Mouse (Mus musculus) left cerebral cortex, postnatal 14 days (tissue): ENCODE data around the gene Csnk1d. TPM values are rescaled to one million over a fixed set of nuclear protein-coding genes. Genes with fewer than 3 reads are reported as not detected.

ENCODE experiments used
- DNase-seq, 2 experiments: peaks; one replicate each; pipeline ENCODE4 v3.0.0; 2021 to 2022; ENCODE audit warnings: low spot score in 2 of 2, mixed read lengths in 1 of 2
- intact Hi-C: fragments of 180-260 bp; cut with DNase I; formaldehyde crosslinking; loops from one replicate; pipeline ENCODE4 v1.15.1; 2025
- total RNA-seq, 2 experiments: library from RNA; stranded (reverse); gene quantifications; 2 replicates each; pipeline ENCODE4 v1.2.3; 2021

Csnk1d gene
- total RNA-seq, 2 experiments from 2014 or later, result 112 to 115 TPM

- intact Hi-C loops, result no loop called here
- no peak for DNase-seq
These were observed 31.6 kb downstream of the Csnk1d start for GRCm38 (mm10) chr11:120959564-120959963.

GRCm38 (mm10) chr11:120959066-120959465, 32.1 kb downstream of the Csnk1d start:
- intact Hi-C loops, result no loop called here

GRCm38 (mm10) chr11:120957731-120958257, 33.3 kb downstream of the Csnk1d start:
- intact Hi-C loops, result no loop called here
- DNase-seq, result no peak

More at GRCm38 (mm10) chr11:120959066-120959465, 32.1 kb downstream of the Csnk1d start:
- no peak for DNase-seq

- intact Hi-C loops, result no loop called here
- no peak for DNase-seq
These were observed 34.1 kb downstream of the Csnk1d start for GRCm38 (mm10) chr11:120957052-120957451.

DNA sequence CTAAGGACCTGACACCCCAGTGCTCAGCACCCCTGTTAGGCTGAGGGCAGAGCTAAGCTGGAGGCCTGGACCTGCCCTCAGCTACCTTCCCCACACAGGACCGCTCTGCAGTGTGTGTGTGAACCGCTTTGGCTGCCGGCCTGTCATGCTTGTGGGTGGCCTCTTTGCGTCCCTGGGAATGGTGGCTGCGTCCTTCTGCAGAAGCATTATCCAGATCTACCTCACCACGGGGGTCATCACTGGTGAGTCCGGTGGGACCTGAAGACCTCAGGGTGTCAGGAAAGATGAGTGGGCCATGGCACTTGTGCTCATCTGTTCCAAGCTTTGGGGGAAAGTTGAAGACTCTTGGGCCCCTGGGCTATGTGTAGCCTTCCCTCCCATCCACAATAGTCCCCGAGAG, 35.4 kb downstream of the Csnk1d start:
- no peak for DNase-seq
- intact Hi-C loops, result no loop called here

- no peak for DNase-seq
- intact Hi-C loops, result no loop called here
These were observed 36.2 kb downstream of the Csnk1d start for GRCm38 (mm10) chr11:120954936-120955335.

DNA sequence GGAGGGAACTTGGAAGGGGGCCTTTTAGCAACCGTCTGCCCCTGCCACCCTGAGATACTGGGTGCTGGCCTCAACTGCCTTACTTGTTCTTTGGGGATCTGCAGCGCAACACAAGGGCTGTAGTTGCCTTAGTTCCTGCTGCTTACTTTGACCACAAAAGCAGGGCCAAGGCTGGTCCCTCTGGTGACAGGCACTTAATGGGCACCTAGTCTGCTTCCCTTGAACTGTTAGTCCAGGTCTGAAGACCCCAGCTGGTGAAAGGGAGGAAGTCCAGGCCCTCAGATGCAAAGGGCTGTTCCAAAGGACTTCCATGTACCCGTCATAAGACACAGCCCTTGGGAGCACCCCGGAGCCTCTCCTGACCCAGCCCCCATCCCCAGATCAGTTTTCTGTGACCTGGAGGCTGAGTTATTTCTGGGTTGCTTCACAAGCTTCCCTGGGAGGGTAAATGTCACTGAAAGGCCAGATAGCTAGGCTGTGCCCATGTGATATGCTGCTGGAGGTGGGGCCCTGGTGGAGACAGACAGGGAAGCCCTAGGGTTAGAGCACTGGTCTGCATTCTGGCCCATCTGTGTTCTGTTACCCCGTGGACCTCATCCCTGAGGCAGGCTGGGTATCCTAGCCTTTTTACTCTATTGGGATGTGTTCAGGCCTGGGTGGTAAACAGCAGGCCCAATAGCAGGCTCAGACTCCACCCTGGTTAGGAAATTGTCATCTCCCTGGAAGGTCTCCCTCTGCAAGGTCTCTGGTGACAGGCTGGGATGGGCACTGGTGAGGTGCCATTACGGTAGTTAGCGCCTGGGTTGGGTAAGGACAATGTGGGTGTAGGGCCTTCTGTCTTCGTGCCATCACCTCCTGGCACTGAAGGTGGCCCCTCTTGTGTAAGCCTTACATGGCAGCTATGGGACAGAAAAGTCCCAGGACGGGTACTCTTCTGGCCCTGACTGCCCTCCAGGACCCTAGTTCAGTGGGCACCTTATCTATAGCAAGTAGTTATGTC, 39.1 kb downstream of the Csnk1d start:
- intact Hi-C loops, result no loop called here
- no peak for DNase-seq

- intact Hi-C loops, result no loop called here
These were observed 39.9 kb downstream of the Csnk1d start for GRCm38 (mm10) chr11:120951237-120951636.

GRCm38 (mm10) chr11:120950281-120951202, 40.6 kb downstream of the Csnk1d start:
- intact Hi-C loops, result no loop called here
- peak; percentile 46 to 75 for DNase-seq

More at GRCm38 (mm10) chr11:120951237-120951636, 39.9 kb downstream of the Csnk1d start:
- no peak for DNase-seq

DNA sequence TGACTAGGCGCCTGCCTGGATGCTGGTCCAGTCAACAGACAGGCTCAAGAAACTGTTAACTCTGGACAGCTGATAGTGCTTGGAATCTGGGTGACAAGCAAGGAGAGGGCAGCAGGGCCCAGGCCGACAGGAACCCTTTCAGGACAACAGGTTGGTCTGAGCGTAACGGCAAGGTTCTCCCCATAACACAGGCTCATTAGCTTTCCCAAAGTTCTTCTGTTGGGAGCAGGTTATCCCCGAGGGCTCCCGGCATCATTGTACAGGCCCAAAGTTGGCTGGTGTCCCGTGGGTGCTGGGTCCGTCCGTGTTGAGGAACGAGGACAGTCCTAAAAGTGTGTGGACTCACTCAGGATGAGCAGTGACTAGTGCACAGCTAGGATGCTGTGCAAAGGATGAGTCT, 41.3 kb downstream of the Csnk1d start:
- intact Hi-C loops, result no loop called here
- DNase-seq, result no peak

DNA sequence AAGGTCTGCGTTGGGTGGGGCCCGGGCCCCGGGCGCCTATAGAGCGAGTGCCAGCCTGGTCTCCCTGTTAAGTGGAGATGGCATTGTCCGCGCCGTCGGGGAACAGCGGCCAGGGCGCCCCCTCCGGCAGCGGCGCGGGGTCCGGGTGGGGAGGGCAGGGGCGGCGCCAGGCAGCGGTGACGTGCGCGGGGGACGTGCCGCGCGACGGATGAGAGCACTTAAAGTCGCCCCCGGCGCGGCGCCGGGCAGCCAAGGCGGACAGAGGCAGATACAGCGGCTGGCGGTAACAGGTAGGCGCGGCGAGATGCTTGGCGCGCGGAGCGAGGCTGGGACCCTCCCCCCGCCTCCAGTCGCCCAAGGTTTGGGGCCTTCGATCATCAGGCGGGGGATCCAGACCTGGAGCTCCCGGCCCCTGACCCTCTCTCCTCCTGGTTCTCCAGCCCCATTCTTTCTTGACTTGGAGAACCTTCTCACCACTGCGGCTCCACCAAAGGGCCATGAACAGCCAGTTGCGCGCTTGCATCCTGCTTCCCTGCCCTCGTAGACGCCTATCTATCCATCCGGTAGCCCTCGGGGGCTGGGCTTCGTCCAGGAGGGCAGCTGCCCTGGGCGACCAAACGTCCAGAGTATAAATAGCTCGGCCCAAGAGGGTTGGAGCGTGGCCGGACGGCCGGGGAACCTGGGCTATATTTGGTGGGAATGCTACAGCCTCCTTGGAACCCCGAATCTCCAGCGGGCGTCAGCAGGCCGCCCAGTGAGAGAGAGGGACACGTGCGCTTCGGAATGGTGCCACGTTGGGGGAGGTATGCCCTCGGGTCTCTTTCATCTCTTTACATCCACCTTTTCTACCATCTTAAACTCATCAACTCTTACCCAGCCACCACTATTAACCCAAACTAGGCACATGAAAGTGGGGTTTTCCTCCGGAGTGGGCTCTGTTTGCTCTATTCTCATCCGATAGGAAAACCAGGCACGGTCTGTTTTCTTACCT, 42.0 kb downstream of the Csnk1d start:
- DNase-seq, result no peak
- intact Hi-C loops, result no loop called here

- intact Hi-C loops, result no loop called here
- DNase-seq, result no peak
These were observed 42.8 kb downstream of the Csnk1d start, which contains the start of gene Slc16a3 for GRCm38 (mm10) chr11:120948328-120948727. Gene Slc16a3 (plus strand): TSS chr11:120948480.

DNA sequence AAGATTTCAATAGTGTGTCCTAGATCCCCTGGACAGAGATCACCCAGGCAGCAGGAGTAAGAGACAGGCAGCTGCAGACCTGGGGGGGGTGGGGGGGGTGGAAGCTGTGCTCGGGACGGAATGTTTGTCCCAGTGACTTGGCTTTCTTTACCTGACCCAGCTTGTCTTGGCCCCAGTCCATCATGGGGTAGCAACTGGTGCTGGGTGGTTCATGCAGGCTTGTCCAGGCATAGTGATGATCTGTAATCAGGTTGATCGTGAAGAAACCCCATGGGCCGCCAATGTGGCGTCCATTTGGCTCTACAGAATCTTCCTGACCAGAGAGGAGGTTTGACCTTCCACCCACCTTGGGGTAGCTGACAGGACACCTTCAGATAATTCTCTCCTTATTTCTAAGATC, 45.2 kb downstream of the Csnk1d start:
- intact Hi-C loops, result no loop called here
- DNase-seq, result no peak

DNA sequence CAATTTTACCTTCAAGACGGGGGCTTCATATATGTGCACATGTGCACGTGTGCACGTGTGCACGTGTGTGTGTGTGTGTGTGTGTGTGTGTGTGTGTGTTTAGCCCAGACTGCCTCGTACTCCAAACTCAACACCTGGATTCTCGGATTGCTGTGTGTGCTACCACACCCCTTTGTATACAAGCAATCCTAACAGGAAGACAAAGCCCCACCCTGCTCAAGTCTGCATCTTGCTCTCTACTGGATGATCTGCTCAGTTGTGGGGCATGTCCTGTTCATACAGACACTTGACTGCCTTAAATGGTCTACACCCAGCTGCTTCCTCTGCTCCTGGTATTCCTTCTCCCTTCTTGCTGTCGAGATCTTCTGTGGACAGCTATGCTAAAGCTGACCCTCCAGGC, 45.9 kb downstream of the Csnk1d start:
- no peak for DNase-seq
- intact Hi-C loops, result no loop called here

DNA sequence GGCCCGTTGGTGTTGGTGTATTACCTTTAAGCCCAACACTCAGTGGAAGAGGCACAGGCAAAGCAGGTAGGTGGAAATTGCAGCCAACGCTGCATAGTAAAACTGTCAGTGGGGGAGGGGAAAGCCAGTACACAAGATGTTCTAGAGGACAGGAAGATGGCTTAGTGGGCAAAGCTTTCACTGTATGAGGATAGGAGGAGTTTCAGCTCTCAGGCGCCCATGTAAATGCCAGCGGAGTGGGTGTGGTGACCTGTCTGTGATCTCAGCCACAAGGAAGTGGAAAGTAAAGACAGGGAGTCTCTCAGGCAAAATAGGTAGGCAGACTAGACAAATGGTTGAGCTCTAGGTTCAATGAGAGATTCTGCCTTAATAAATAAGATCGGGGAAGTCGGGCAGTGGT, 50.2 kb downstream of the Csnk1d start:
- intact Hi-C loops, result no loop called here
- no peak for DNase-seq

DNA sequence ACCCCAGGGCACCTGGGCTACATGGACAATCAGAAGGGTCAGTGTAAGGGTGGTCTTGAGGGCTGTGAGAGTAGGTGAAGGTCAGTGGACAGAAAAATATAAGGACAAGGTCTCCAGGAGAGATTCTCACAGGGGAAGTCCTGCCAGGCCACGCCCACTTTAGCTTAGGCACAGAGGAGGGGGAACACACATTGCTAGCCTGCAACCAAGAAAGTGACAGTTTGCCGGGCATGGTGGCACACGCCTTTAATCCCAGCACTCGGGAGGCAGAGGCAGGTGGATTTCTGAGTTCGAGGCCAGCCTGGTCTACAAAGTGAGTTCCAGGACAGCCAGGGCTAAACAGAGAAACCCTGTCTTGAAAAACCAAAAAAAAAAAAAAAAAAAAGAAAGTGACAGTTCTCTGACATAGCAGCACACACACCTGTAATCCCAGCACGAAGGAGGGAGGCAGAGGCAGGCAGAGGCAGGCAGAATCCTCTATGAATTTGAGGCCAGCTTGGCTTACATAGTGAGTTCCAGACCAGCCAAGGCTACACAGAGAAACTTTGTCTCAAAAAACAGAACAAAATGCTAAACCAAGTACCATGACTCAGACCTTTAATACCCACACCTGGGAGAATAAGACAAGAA, 51.3 kb downstream of the Csnk1d start:
- DNase-seq, result no peak
- intact Hi-C loops, result no loop called here

- intact Hi-C loops, result no loop called here
- DNase-seq, result no peak
These were observed 52.3 kb downstream of the Csnk1d start for GRCm38 (mm10) chr11:120938795-120939194.

DNA sequence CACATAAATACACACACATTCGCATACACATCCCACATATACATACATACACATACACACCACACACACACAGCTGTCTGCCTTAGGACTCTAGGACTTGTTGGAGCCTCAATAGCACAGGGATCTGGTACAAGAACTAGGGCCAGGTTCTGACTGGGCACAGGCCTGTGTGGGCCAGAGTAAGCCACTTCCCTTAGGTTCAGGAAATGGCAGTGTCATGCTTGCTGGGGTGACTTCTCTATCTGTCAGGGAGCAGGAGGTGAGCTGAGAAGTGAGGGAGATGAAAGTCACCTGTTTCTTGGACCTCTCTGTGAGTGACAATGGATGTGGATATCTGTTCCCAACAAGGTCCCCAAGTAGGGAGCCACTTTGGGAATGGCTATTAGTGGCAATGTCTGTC, 53.2 kb downstream of the Csnk1d start:
- no peak for DNase-seq
- intact Hi-C loops, result no loop called here
